Mouse (Mus musculus) heart, postnatal 0 days (tissue): ENCODE results near the gene Cep68. TPM values are rescaled to one million over a fixed set of nuclear protein-coding genes. Genes with fewer than 3 reads are reported as not detected.
A peak's percentile ranks its signal among the peaks of the same experiment; 100 is the strongest.

Experiments
- ATAC-seq: fragments of 200-750 bp; cut with Nextera tagmentation; 2 replicates; pipeline ENCODE4 v1.8.0; 2017; ENCODE audit warnings: low read depth, moderate number of reproducible peaks, moderate library complexity; ENCODE audit not compliant: insufficient read depth
- DNase-seq: peaks from one replicate; pipeline ENCODE4 v3.0.0-alpha.2; 2016; ENCODE audit warnings: low spot score
- H3K27ac ChIP-seq: fragments of 300-500 bp; sonication (generic); 2 replicates; pipeline ENCODE4 v1.5.1; 2014; ENCODE audit warnings: low read depth, mild to moderate bottlenecking
- H3K27me3 ChIP-seq: fragments of 300-500 bp; sonication (generic); 2 replicates; pipeline ENCODE4 v1.6.1; 2014; ENCODE audit warnings: low read length, mixed read lengths; ENCODE audit not compliant: control insufficient read depth, insufficient read depth
- H3K36me3 ChIP-seq: fragments of 300-500 bp; sonication (generic); replicated peaks from 2 replicates; pipeline ENCODE4 v1.6.1; 2014; ENCODE audit warnings: low read length, mixed read lengths; ENCODE audit not compliant: control insufficient read depth, insufficient read depth
- H3K4me1 ChIP-seq: fragments of 300-500 bp; sonication (generic); 2 replicates; pipeline ENCODE4 v1.6.1; 2014; ENCODE audit warnings: antibody characterized with exemption; ENCODE audit not compliant: control insufficient read depth, insufficient read depth
- H3K4me2 ChIP-seq: fragments of 300-500 bp; sonication (generic); 2 replicates; pipeline ENCODE4 v1.6.1; 2014; ENCODE audit warnings: low read depth, mild to moderate bottlenecking, low read length, moderate library complexity
- H3K4me3 ChIP-seq: fragments of 300-500 bp; sonication (generic); 2 replicates; pipeline ENCODE4 v1.5.1; 2014; ENCODE audit warnings: low read depth, low read length
- H3K9ac ChIP-seq: fragments of 300-500 bp; sonication (generic); replicated peaks from 2 replicates; pipeline ENCODE4 v1.6.1; 2014; ENCODE audit warnings: low read depth, low read length, mixed read lengths
- H3K9me3 ChIP-seq: fragments of 300-500 bp; sonication (generic); replicated peaks from 2 replicates; pipeline ENCODE4 v1.6.1; 2016; ENCODE audit warnings: low read length; ENCODE audit not compliant: control insufficient read depth
- CTCF ChIP-seq: IDR thresholded peaks from 2 replicates; pipeline ENCODE4 v1.5.1; 2016; ENCODE audit warnings: antibody characterized with exemption, control low read depth, low read depth
- EP300 ChIP-seq: IDR thresholded peaks from 2 replicates; pipeline ENCODE4 v1.6.1; 2016; ENCODE audit warnings: antibody characterized with exemption, low read depth
- WGBS: fragments of 180-500 bp; shearing (Covaris S2); extraction: QIAGEN DNeasy Blood & Tissue Kit; methylation state at CpG from one replicate; pipeline ENCODE4 v1.1.7; 2014; 5-methylcytosine and 5-hydroxymethylcytosine counted together
- polyA plus RNA-seq: library from polyadenylated mRNA; unstranded; fragments of >200 nt; fragmentation: Nextera tagmentation; extraction: Ambion mirVana; gene quantifications from 2 replicates; pipeline ENCODE4 v1.2.1, GENCODE M21; 2015
- total RNA-seq: library from RNA; depleted of rRNA; stranded (reverse); fragments of >200 nt; gene quantifications from 2 replicates; pipeline ENCODE4 v1.2.3, GENCODE M21; 2014; ENCODE audit warnings: low replicate concordance

The Cep68 gene
- total and polyA plus RNA-seq, 2 experiments from 2014 or later = 21.0 to 53.8 TPM

- H3K4me3 ChIP-seq = no peak overlapping the region
- DNase-seq (no peak), ATAC-seq (no peak)
- TF ChIP-seq CTCF (no peak), EP300 (no peak)
- H3K4me2 ChIP-seq = no peak overlapping the region
- no peaks in the 10 kb centered on the region for H3K36me3 ChIP-seq
- 76% methylated on average over 2 of the region's 2 CpGs for WGBS
- H3K27ac ChIP-seq = no peak overlapping the region
- H3K27me3 ChIP-seq = no peaks in the 10 kb centered on the region
- H3K4me1 ChIP-seq = peaks cover 4% of the 10 kb centered on the region; the same call in 1 of the 2 replicates
- H3K9ac ChIP-seq = no peak overlapping the region
- H3K9me3 ChIP-seq = no peaks in the 10 kb centered on the region
Observed at GRCm38 (mm10) chr11:20277106-20277505, 27.9 kb upstream of the Cep68 start.

GRCm38 (mm10) chr11:20275974-20276373, 26.7 kb upstream of the Cep68 start:
- no peak for ATAC-seq
- TF ChIP-seq EP300 (no peak), CTCF (no peak)
- H3K9me3 ChIP-seq = no peaks in the 10 kb centered on the region
- WGBS = 55% methylated on average over 2 of the region's 2 CpGs
- H3K4me2 ChIP-seq = no peak overlapping the region
- peaks cover 4% of the 10 kb centered on the region; the same call in 1 of the 2 replicates for H3K4me1 ChIP-seq
- no peaks in the 10 kb centered on the region for H3K36me3 ChIP-seq
- no peak overlapping the region for H3K9ac ChIP-seq
- no peak for DNase-seq
- no peak overlapping the region for H3K4me3 ChIP-seq
- no peaks in the 10 kb centered on the region for H3K27me3 ChIP-seq
- H3K27ac ChIP-seq = no peak overlapping the region

- Histone ChIP-seq H3K36me3 (no peaks in the 10 kb centered on the region), H3K9ac (no peak overlapping the region), H3K9me3 (no peaks in the 10 kb centered on the region), H3K27ac (no peak overlapping the region), H3K4me1 (no peaks in the 10 kb centered on the region), H3K4me2 (no peak overlapping the region), H3K27me3 (no peaks in the 10 kb centered on the region), H3K4me3 (no peak overlapping the region)
- no peak for TF ChIP-seq CTCF
- TF ChIP-seq EP300 = no peak
- 62% methylated on average over 6 of the region's 6 CpGs for WGBS
- DNase-seq (no peak), ATAC-seq (no peak)
Observed at GRCm38 (mm10) chr11:20269885-20270284, 20.7 kb upstream of the Cep68 start.

GRCm38 (mm10) chr11:20262628-20263380, 13.6 kb upstream of the Cep68 start:
- 46% methylated on average over 8 of the region's 8 CpGs for WGBS
- H3K9me3 ChIP-seq = no peaks in the 10 kb centered on the region
- H3K27me3 ChIP-seq = 0 out of 2 replicates have a peak, but pooled peaks cover 4% of the 10 kb centered on the region
- no peaks in the 10 kb centered on the region for H3K4me1 ChIP-seq
- no peak for TF ChIP-seq EP300
- peak; percentile 59 for TF ChIP-seq CTCF
- no peaks in the 10 kb centered on the region for H3K36me3 ChIP-seq
- H3K4me3 ChIP-seq = no peak overlapping the region
- H3K4me2 ChIP-seq = no peak overlapping the region
- no peak for ATAC-seq
- H3K9ac ChIP-seq = no peak overlapping the region
- H3K27ac ChIP-seq = no peak overlapping the region
- DNase-seq = peak; percentile 66

- H3K9ac ChIP-seq = no peak overlapping the region
- no peak overlapping the region for H3K4me3 ChIP-seq
- no peaks in the 10 kb centered on the region for H3K36me3 ChIP-seq
- TF ChIP-seq CTCF (no peak), EP300 (no peak)
- no peaks in the 10 kb centered on the region for H3K4me1 ChIP-seq
- no peaks in the 10 kb centered on the region for H3K27me3 ChIP-seq
- 53% methylated on average over 4 of the region's 4 CpGs for WGBS
- ATAC-seq (no peak), DNase-seq (no peak)
- no peak overlapping the region for H3K27ac ChIP-seq
- H3K9me3 ChIP-seq = no peaks in the 10 kb centered on the region
- no peak overlapping the region for H3K4me2 ChIP-seq
Observed at GRCm38 (mm10) chr11:20254791-20255190, 5.6 kb upstream of the Cep68 start.

GRCm38 (mm10) chr11:20253088-20253487, 3.9 kb upstream of the Cep68 start:
- Histone ChIP-seq H3K9me3 (no peaks in the 10 kb centered on the region), H3K4me3 (no peak overlapping the region), H3K27me3 (no peaks in the 10 kb centered on the region), H3K4me1 (peaks cover 6% of the 10 kb centered on the region; the same call in 1 of the 2 replicates), H3K27ac (no peak overlapping the region), H3K36me3 (no peaks in the 10 kb centered on the region), H3K9ac (no peak overlapping the region), H3K4me2 (no peak overlapping the region)
- ATAC-seq (no peak), DNase-seq (no peak)
- TF ChIP-seq CTCF = no peak
- no peak for TF ChIP-seq EP300
- 64% methylated on average over 2 of the region's 2 CpGs for WGBS
